Mouse (Mus musculus) heart, embryonic 11.5 days (tissue): ENCODE measurements at regions not wholly inside any gene's neighbourhood (a gene's known extent, or its start where the extent isn't known, plus 50 kb on each side); places are given as distances from the start of the nearest gene placed in this dataset.

Experiments
- ATAC-seq: fragments of 200-750 bp; cut with Nextera tagmentation; replicated peaks from 2 replicates; pipeline ENCODE4 v1.8.0; 2017; ENCODE audit warnings: moderate library complexity; ENCODE audit not compliant: insufficient number of reproducible peaks, low FRiP score, low TSS enrichment
- H3K27ac ChIP-seq: fragments of 300-500 bp; sonication (generic); 2 replicates; pipeline ENCODE4 v1.5.1; 2014; ENCODE audit warnings: mild to moderate bottlenecking, low read depth, low read length
- H3K27me3 ChIP-seq: fragments of 300-500 bp; sonication (generic); 2 replicates; pipeline ENCODE4 v1.6.1; 2014; ENCODE audit warnings: mild to moderate bottlenecking, low read length, mixed read lengths; ENCODE audit not compliant: control insufficient read depth, insufficient read depth
- H3K36me3 ChIP-seq: fragments of 300-500 bp; sonication (generic); 2 replicates; pipeline ENCODE4 v1.6.1; 2014; ENCODE audit warnings: mild to moderate bottlenecking, low read length, moderate library complexity, mixed read lengths; ENCODE audit not compliant: control insufficient read depth, insufficient read depth
- H3K4me1 ChIP-seq: fragments of 300-500 bp; sonication (generic); 2 replicates; pipeline ENCODE4 v1.6.1; 2014; ENCODE audit warnings: low read length; ENCODE audit not compliant: control insufficient read depth, insufficient read depth
- H3K4me2 ChIP-seq: fragments of 300-500 bp; sonication (generic); 2 replicates; pipeline ENCODE4 v1.6.1; 2014; ENCODE audit warnings: mild to moderate bottlenecking, moderate library complexity
- H3K4me3 ChIP-seq: fragments of 300-500 bp; sonication (generic); 2 replicates; pipeline ENCODE4 v1.5.1; 2014; ENCODE audit warnings: low read depth, low read length
- H3K9ac ChIP-seq: fragments of 300-500 bp; sonication (generic); 2 replicates; pipeline ENCODE4 v1.6.1; 2014; ENCODE audit warnings: mild to moderate bottlenecking, low read depth, low read length, moderate library complexity
- H3K9me3 ChIP-seq: fragments of 300-500 bp; sonication (generic); replicated peaks from 2 replicates; pipeline ENCODE4 v1.6.1; 2016; ENCODE audit warnings: low read length; ENCODE audit not compliant: control insufficient read depth
- WGBS: fragments of 180-500 bp; shearing (Covaris S2); extraction: QIAGEN DNeasy Blood & Tissue Kit; methylation state at CpG from one replicate; pipeline ENCODE4 v1.1.7; 2014; ENCODE audit not compliant: insufficient replicate concordance; 5-methylcytosine and 5-hydroxymethylcytosine counted together

DNA sequence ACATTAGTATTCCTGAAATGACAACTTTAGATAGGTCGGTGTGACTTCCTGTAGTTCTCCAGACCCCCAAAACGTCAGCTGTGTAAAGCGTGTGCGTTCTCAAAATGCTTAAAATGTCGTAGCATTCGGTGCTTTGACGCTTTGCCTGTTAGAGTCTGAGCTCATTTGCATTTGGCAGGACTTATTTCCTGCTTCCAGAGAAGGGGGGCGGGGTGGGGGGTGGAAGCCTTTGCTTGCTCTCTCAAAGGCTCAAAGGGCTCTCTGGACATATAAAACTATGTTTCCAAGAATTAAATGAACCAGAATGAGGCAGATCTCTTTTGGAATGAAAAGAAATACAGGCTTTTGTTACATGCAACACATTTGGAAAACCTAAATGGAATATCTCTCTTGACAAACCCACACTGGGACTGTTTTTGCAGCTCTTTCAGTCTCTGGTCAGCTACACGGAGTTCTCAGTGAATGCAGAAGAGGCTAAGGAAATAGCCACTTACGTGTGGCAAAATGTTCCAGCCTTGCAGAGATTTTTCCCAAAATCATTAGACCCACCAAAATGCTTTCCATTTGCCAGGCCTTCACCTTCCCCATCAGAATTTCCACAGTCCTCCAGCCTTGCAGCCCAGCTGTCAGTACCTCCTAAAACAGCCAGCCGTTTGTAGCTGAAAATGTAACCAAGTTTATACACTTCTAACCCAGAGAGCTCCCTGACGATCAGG is 163.4 kb downstream of the Spry2 start:
- Histone ChIP-seq H3K36me3 (no peaks in the 10 kb centered on the region), H3K4me3 (peak overlapping the region; percentile 35), H3K9ac (peak overlapping the region; percentile 50; the same call in 1 of the 2 replicates), H3K27ac (peak overlapping the region; percentile 95), H3K27me3 (no peaks in the 10 kb centered on the region), H3K4me1 (peaks cover 15% of the 10 kb centered on the region), H3K4me2 (peak overlapping the region; percentile 59), H3K9me3 (no peaks in the 10 kb centered on the region)
- WGBS = 2% methylated on average over 12 of the region's 12 CpGs
- ATAC-seq = 0 out of 2 replicates have a peak, but pooled peaks have one; percentile 25

DNA sequence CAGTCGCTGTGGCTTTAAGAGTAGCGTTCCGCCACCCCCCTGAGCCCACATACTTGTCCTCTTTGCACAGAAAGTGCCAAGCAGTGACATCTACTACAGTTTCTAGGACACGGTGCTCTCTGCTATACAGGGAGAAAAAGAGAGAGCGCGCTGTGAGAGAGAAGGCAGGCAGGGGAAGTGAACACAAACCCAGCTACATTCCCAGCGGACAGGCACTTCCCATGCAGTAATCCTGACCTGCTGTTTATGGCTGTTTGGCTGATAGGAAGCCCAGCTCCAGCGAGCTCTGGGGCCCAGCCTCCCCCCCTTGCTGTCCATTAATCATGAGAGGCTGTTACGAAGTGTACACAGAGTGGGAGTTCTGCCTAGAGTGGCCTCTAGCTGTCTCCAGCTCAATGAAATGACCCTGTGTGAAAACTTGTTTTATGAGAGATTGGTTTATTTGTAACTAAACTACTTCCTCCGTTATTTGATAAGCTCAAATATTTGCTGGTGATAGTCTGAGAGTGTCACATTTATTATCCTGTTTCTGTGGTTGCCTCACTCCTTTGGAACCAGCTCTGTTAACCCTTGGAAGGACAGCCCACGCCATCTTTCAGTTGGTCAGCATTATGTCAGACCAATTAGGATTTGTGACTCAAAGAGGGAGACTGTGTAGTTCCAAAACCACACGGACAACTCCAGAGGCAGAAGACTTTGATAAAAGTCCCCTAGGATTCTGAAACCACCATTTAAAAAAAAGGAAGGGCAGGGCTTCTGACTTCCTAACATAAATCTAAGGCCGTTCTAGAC is 164.2 kb downstream of the Spry2 start:
- Histone ChIP-seq H3K27ac (peak overlapping the region; percentile 95), H3K27me3 (no peaks in the 10 kb centered on the region), H3K4me1 (peaks cover 15% of the 10 kb centered on the region), H3K9ac (peak overlapping the region; percentile 50), H3K4me3 (peak overlapping the region; percentile 35), H3K36me3 (no peaks in the 10 kb centered on the region), H3K9me3 (no peaks in the 10 kb centered on the region), H3K4me2 (peak overlapping the region; percentile 59)
- peak; percentile 90 for ATAC-seq
- under 1% methylated on average over 13 of the region's 13 CpGs for WGBS

DNA sequence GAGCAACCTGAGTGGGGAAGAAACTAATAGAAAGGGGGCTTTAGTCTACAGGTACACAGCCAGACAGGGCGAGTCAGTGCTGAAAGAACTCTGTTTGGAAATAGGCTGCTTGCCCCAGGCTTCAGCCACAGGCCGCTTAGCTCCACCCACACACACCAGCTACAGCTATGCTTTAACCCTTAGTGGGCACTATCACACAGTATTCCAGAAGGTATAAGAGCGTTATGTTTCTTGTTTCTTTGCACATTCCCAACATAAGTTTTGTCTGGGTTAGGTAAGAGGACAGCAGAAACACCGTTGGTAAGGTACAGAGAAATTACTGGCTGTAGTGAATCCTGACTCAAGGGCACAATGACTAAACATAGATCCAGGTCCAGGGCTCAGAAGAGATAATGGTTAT is 165.8 kb downstream of the Spry2 start:
- peak overlapping the region; percentile 59 for H3K4me2 ChIP-seq
- no peak for ATAC-seq
- H3K4me3 ChIP-seq = no peak overlapping the region
- H3K27me3 ChIP-seq = no peaks in the 10 kb centered on the region
- 0 out of 2 replicates have a peak overlapping the region, but pooled peaks have one; percentile 34 for H3K9ac ChIP-seq
- H3K36me3 ChIP-seq = no peaks in the 10 kb centered on the region
- peaks cover 15% of the 10 kb centered on the region for H3K4me1 ChIP-seq
- no peaks in the 10 kb centered on the region for H3K9me3 ChIP-seq
- 8% methylated on average over 4 of the region's 4 CpGs for WGBS
- peak overlapping the region; percentile 95; the same call in 1 of the 2 replicates for H3K27ac ChIP-seq

DNA sequence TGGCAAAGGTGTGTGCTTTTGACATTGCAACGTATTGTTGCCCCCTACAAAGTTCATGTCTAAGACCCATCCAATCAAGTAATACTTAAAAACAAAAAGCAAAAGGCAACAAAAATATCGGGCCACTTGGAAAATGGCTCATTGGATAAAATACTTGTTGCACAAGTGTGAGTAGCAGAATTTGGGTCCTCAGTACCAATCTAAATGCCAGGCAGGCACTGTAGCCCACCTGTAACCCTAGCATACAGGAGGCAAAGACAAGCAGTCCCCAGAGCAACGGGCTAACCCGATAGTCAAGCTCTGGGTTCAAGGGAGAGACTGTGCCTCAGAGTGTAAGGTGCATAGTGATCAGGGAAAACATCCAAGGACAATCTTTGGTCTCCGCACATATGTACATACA is 167.8 kb downstream of the Spry2 start:
- Histone ChIP-seq H3K4me1 (peaks cover 15% of the 10 kb centered on the region), H3K36me3 (no peaks in the 10 kb centered on the region), H3K27ac (no peak overlapping the region), H3K4me2 (no peak overlapping the region), H3K9ac (no peak overlapping the region), H3K27me3 (no peaks in the 10 kb centered on the region), H3K4me3 (no peak overlapping the region), H3K9me3 (no peaks in the 10 kb centered on the region)
- WGBS = 89% methylated on average over 5 of the region's 5 CpGs
- no peak for ATAC-seq

DNA sequence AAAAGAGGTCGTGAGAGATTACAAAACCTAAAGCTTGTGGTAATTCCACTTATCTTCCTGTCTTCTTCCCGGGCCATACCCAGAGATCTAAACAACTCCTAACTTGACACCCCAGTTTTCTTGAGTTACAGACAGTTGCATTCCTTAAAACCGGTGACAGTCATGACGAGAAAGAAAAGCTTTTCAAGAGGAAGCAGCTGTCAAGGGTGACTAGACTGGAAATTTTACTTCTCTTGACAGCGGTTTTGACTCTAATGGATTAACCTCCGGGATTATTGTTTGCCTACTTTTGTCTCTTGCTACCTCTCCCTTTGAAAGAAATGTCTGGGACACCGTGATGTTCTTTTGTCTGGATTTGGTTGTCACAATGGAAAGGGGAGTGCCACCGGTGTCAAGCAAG is 170.9 kb downstream of the Spry2 start:
- ATAC-seq = no peak
- Histone ChIP-seq H3K36me3 (no peaks in the 10 kb centered on the region), H3K4me3 (no peak overlapping the region), H3K9ac (no peak overlapping the region), H3K9me3 (no peaks in the 10 kb centered on the region), H3K4me1 (peaks cover 2% of the 10 kb centered on the region; the same call in 1 of the 2 replicates), H3K4me2 (no peak overlapping the region), H3K27ac (no peak overlapping the region), H3K27me3 (no peaks in the 10 kb centered on the region)
- 42% methylated on average over 8 of the region's 8 CpGs for WGBS

DNA sequence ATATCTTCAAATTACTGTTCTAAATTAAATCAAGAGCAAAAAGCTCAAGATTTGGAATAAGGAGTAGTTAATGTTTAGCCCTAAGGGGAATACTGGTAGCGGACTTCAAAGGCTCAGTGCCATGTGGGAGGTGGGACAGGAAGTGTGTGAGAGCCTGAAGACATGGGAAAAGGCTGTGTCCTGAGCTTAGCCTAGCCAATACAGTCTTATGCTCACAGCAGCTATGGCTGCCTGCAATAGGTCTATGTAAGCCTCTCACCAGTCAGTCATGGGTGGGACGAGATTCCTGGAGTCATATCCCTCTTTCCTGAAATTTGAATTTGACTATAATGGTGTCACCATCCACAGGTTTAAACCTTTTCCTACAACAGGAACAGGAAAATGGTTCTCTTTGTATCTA is 173.7 kb downstream of the Spry2 start:
- 72% methylated on average over 2 of the region's 2 CpGs for WGBS
- Histone ChIP-seq H3K36me3 (no peaks in the 10 kb centered on the region), H3K4me1 (no peaks in the 10 kb centered on the region), H3K9me3 (no peaks in the 10 kb centered on the region), H3K4me2 (no peak overlapping the region), H3K27me3 (no peaks in the 10 kb centered on the region), H3K9ac (no peak overlapping the region), H3K27ac (no peak overlapping the region), H3K4me3 (no peak overlapping the region)
- no peak for ATAC-seq

DNA sequence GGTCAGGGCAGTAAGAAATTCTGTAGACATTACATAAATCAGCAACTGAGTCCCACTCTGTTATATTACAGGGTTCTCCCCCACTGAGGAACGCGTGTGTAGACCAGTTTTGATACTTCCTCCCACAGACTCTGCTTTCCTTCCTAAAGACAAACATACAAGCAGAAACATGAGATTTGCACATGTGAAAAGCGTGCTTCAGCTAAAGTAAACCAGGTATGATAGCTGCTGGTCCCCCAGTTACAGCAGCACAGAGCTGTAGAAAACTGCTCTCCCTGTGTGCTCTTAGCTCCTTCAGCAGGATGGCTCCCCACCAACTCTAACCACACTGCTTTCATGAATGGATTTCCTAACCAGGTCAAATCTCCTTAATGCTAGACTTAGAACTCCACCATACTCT is 175.0 kb downstream of the Spry2 start:
- ATAC-seq = no peak
- Histone ChIP-seq H3K9ac (no peak overlapping the region), H3K9me3 (0 out of 2 replicates have a peak, but pooled peaks cover 3% of the 10 kb centered on the region), H3K4me3 (no peak overlapping the region), H3K4me2 (no peak overlapping the region), H3K27ac (no peak overlapping the region), H3K36me3 (no peaks in the 10 kb centered on the region), H3K27me3 (no peaks in the 10 kb centered on the region), H3K4me1 (no peaks in the 10 kb centered on the region)
- WGBS = 71% methylated on average over 3 of the region's 3 CpGs

DNA sequence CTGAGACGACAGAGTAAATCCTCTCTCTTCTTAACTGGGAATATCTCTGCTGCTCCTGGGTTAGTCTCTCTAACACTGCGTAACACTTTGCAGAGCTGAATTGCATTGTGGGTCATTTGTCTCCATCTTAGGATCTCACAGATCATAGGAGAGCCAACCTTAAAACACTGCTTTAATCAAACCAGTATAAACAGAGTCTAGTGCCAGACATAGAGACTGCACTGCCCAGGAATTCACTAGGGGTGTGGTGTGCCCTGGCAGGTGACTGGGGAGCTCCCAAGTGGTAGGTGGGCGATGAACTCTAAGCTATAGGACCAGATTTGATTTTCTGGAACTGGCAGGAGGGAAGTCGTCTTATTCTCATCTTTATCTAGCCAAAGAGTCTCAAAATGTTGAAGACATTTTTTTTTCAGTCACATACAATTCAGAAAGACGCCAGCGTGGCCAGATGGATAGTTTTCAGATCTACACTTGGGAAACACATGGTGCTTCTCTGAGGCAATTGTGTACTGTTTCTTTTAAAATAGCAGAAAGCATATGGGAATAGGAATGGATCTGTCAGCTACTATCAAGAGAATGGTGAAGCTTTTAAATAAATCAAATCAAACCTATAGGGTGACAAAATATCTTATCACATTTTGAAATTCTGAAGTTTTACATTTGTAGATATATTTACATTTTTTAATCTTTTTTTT is 175.7 kb downstream of the Spry2 start:
- H3K4me3 ChIP-seq = no peak overlapping the region
- no peak overlapping the region for H3K9ac ChIP-seq
- no peaks in the 10 kb centered on the region for H3K36me3 ChIP-seq
- 0 out of 2 replicates have a peak, but pooled peaks cover 3% of the 10 kb centered on the region for H3K9me3 ChIP-seq
- H3K4me1 ChIP-seq = no peaks in the 10 kb centered on the region
- 80% methylated on average over 6 of the region's 6 CpGs for WGBS
- no peak overlapping the region for H3K27ac ChIP-seq
- no peak overlapping the region for H3K4me2 ChIP-seq
- ATAC-seq = no peak
- H3K27me3 ChIP-seq = no peaks in the 10 kb centered on the region
